Comparison of ENCODE assay signal across 8 mouse cellular contexts in the genomic region with DNA sequence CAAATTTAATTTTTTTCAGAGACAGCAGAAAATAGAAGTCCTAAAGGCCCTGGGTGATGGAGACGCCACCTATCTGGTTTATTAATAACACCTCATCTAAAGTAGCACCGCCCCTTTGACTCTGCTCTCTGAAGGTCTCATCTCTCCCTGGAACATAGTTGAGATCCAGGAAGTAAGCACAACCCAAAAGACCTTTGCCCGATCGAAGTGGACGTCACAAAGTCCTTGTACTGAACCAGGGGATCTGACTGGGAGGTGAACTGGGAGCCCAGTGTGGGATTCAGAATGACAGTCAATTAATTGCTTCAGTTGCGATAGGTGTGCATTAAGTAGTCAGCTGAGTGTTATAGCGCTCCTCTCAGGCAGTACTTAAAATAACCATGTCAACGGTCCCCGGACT. TPM values are rescaled to one million over a fixed set of nuclear protein-coding genes. Genes with fewer than 3 reads are reported as not detected.
DNase-seq lines count a peak whose midpoint lies in the region; ATAC-seq and TF ChIP-seq lines count a peak whose summit lies in the region.

No protein-coding gene starts in this region.

- H3K4me2 ChIP-seq in lung, embryonic 14.5 days = peak overlapping the region; percentile 68
- peak overlapping the region; percentile 87; the same call in 1 of the 2 replicates for H3K4me2 ChIP-seq in hindbrain, postnatal 0 days (ENCODE audit: low read depth, low read length)
- H3K4me2 ChIP-seq in neural tube, embryonic 13.5 days = peak overlapping the region; percentile 88; the same call in 1 of the 2 replicates

- no peaks in the 10 kb centered on the region for H3K9me3 ChIP-seq in lung, embryonic 14.5 days (ENCODE audit: low read depth, low read length)
- no peaks in the 10 kb centered on the region for H3K9me3 ChIP-seq in hindbrain, postnatal 0 days (ENCODE audit: low read length)
- no peaks in the 10 kb centered on the region for H3K9me3 ChIP-seq in neural tube, embryonic 13.5 days

- no peak overlapping the region for H3K27ac ChIP-seq in lung, embryonic 14.5 days (ENCODE audit: low read depth)
- H3K27ac ChIP-seq in hindbrain, postnatal 0 days = no peak overlapping the region
- H3K27ac ChIP-seq in neural tube, embryonic 13.5 days (replicated peaks) = no peak overlapping the region

- peak overlapping the region; percentile 97 for H3K4me3 ChIP-seq in lung, embryonic 14.5 days (ENCODE audit: low read depth, low read length)
- H3K4me3 ChIP-seq in hindbrain, postnatal 0 days (ENCODE audit: low read length) = no peak overlapping the region; the same call in 1 of the 2 replicates
- peak overlapping the region; percentile 95; the same call in 1 of the 2 replicates for H3K4me3 ChIP-seq in neural tube, embryonic 13.5 days

- 76% methylated on average over 9 of the region's 9 CpGs for WGBS in lung, embryonic 14.5 days
- WGBS in hindbrain, postnatal 0 days = 84% methylated on average over 9 of the region's 9 CpGs
- 88% methylated on average over 9 of the region's 9 CpGs for WGBS in neural tube, embryonic 13.5 days

- H3K36me3 ChIP-seq in lung, embryonic 14.5 days (ENCODE audit: insufficient read depth) = peaks cover 49% of the 10 kb centered on the region
- peaks cover 12% of the 10 kb centered on the region; the same call in 1 of the 2 replicates for H3K36me3 ChIP-seq in hindbrain, postnatal 0 days (ENCODE audit: insufficient read depth, low read length)
- H3K36me3 ChIP-seq in neural tube, embryonic 13.5 days = peaks cover 21% of the 10 kb centered on the region

- no peak for ATAC-seq in lung, embryonic 14.5 days (ENCODE audit: insufficient read depth)
- ATAC-seq in hindbrain, postnatal 0 days = no peak
- no peak for ATAC-seq in neural tube, embryonic 13.5 days (ENCODE audit: low read depth)

- no peaks in the 10 kb centered on the region for H3K27me3 ChIP-seq in lung, embryonic 14.5 days (ENCODE audit: insufficient read depth, low read length)
- H3K27me3 ChIP-seq in hindbrain, postnatal 0 days (ENCODE audit: insufficient read depth, low read length) = no peaks in the 10 kb centered on the region
- H3K27me3 ChIP-seq in neural tube, embryonic 13.5 days = no peaks in the 10 kb centered on the region

- 0 out of 2 replicates have a peak overlapping the region, but pooled peaks have one; percentile 17 for H3K9ac ChIP-seq in lung, embryonic 14.5 days
- H3K9ac ChIP-seq in hindbrain, postnatal 0 days (replicated peaks; ENCODE audit: low read length) = no peak overlapping the region
- H3K9ac ChIP-seq in neural tube, embryonic 13.5 days = 0 out of 2 replicates have a peak overlapping the region, but pooled peaks have one; percentile 1

- DNase-seq in lung, embryonic 14.5 days = no peak
- DNase-seq in lung, adult 18-20 months = no peak
- no peak for DNase-seq in hindbrain, postnatal 0 days (ENCODE audit: low spot score)
- peak; percentile 73 to 83 for DNase-seq in kidney, postnatal 36 days
- no peak for DNase-seq in adrenal gland, adult 18-20 months (ENCODE audit: low spot score in 2 of 2)
- DNase-seq in spleen, adult 12 weeks (ENCODE audit: low spot score) = no peak
- no peak for DNase-seq in layer of hippocampus, adult 8-10 months (ENCODE audit: low spot score in 2 of 2)

- H3K4me1 ChIP-seq in lung, embryonic 14.5 days (ENCODE audit: insufficient read depth) = peaks cover 8% of the 10 kb centered on the region
- peaks cover 10% of the 10 kb centered on the region; the same call in 1 of the 2 replicates for H3K4me1 ChIP-seq in hindbrain, postnatal 0 days (ENCODE audit: insufficient read depth, low read length)
- peaks cover 32% of the 10 kb centered on the region for H3K4me1 ChIP-seq in neural tube, embryonic 13.5 days (replicated peaks)

- no peak for TF ChIP-seq CTCF in lung, embryonic 14.5 days (IDR thresholded peaks at IDR 0.05; ENCODE audit: low read depth)
- no peak for TF ChIP-seq CTCF in hindbrain, postnatal 0 days (IDR thresholded peaks at IDR 0.05; ENCODE audit: low read depth)

RNA-seq across cellular contexts. Expression of a gene that starts 1.6 kb away (rescaled TPM):
- polyA plus RNA-seq in lung, embryonic 14.5 days (2014; fragmentation: Nextera tagmentation; extraction: Ambion mirVana) = 343 and 370 TPM in 2 replicates
- 91.8 and 108 TPM in 2 replicates for total RNA-seq in hindbrain, postnatal 0 days (2014; rRNA removed)
- 140 and 143 TPM in 2 replicates for polyA plus RNA-seq in hindbrain, postnatal 0 days (2015; fragmentation: Nextera tagmentation; extraction: Ambion mirVana)
- 161 and 179 TPM in 2 replicates for polyA plus RNA-seq in neural tube, embryonic 13.5 days (2015; fragmentation: Nextera tagmentation; extraction: Ambion mirVana)
- total RNA-seq in adrenal gland, adult 18-20 months (2021) = 100 to 1,000 TPM in 1 of 2 experiments, 10 to 100 TPM in 1; 95.7 to 104 TPM
- 10 to 100 TPM; 33.8 to 39.8 (median 37.0) TPM for total RNA-seq in layer of hippocampus, adult 8-10 months (2022)

RNA-seq across cellular contexts. Expression of a gene that starts 48.1 kb away (rescaled TPM):
- polyA plus RNA-seq in lung, embryonic 14.5 days (2014; fragmentation: Nextera tagmentation; extraction: Ambion mirVana) = 0.17 and 0.27 TPM in 2 replicates
- total RNA-seq in hindbrain, postnatal 0 days (2014; rRNA removed) = 2.4 and 5.1 TPM in 2 replicates
- polyA plus RNA-seq in hindbrain, postnatal 0 days (2015; fragmentation: Nextera tagmentation; extraction: Ambion mirVana) = 1.2 and 2.3 TPM in 2 replicates
- 0.54 TPM in 1 of 2 replicates, not detected in the other for polyA plus RNA-seq in neural tube, embryonic 13.5 days (2015; fragmentation: Nextera tagmentation; extraction: Ambion mirVana)
- total RNA-seq in adrenal gland, adult 18-20 months (2021) = under 1 TPM; 0.26 to 0.36 TPM
- 1 to 10 TPM in 3 of 4 experiments, under 1 TPM in 1; 0.99 to 1.7 (median 1.5) TPM for total RNA-seq in layer of hippocampus, adult 8-10 months (2022)

RNA-seq across cellular contexts. Expression of a gene that starts 59.2 kb away (rescaled TPM):
- polyA plus RNA-seq in lung, embryonic 14.5 days (2014; fragmentation: Nextera tagmentation; extraction: Ambion mirVana) = 7.3 and 9.2 TPM in 2 replicates
- total RNA-seq in hindbrain, postnatal 0 days (2014; rRNA removed) = 30.1 and 30.5 TPM in 2 replicates
- polyA plus RNA-seq in hindbrain, postnatal 0 days (2015; fragmentation: Nextera tagmentation; extraction: Ambion mirVana) = 19.3 and 20.3 TPM in 2 replicates
- polyA plus RNA-seq in neural tube, embryonic 13.5 days (2015; fragmentation: Nextera tagmentation; extraction: Ambion mirVana) = 16.9 and 17.0 TPM in 2 replicates
- total RNA-seq in adrenal gland, adult 18-20 months (2021) = 10 to 100 TPM; 14.8 to 18.6 TPM
- 10 to 100 TPM; 28.8 to 37.0 (median 33.3) TPM for total RNA-seq in layer of hippocampus, adult 8-10 months (2022)

Comparison
In these comparisons a context has a peak if more than half of its experiments do, and no peak if none do; other contexts are left out.
1. DNase-seq: peak in kidney, postnatal 36 days (2 of 2); none in lung, embryonic 14.5 days (single experiment), lung, adult 18-20 months (0 of 2), hindbrain, postnatal 0 days (single experiment), adrenal gland, adult 18-20 months (0 of 2), spleen, adult 12 weeks (single experiment) and layer of hippocampus, adult 8-10 months (0 of 2).
2. Peak in every context shown above with its lines, with median percentiles within 50 percentile points of each other: H3K4me2 ChIP-seq.